Comparison of ENCODE assay signal across 1 mouse cellular context in the genomic region with DNA sequence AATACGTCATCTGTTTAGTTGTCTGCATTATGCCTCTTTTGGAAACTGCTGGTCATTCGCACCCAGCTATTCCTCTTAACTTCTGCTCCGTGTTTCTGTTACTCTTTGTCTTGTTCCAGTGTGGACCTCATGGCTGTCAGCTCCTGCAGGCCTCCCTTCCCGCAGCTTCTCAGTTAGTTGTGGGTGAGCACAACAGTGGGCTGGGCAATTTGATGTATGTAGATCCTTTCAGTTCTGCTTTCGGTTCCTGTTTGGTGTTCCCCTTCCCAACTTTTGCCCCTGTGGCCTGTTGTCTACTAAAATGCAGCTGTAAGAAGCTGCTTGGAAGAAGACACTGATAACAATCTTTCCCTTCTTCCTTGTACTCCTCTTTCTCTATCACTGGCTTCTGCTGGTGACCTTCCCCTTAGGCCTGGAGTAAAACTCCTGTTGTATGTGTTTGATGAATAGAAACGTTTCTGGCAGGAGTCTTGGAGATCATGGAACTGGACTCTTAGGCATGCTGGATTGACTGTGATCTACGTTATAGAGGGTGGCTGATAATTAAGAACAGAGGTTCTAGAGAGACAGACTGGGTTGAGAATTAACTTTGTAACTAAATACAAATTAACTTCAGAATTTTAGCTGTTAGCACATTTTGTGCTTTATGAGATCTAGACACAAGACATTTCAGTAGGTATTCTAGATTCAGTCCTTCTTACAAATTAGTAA.
TF ChIP-seq lines count a peak whose summit lies in the region.

No protein-coding gene starts in this region.

TF ChIP-seq in CH12.LX, 34 proteins besides CTCF, POLR2A, EP300 and RAD21 (continued from another document):
- TF ChIP-seq USF1 (IDR thresholded peaks at IDR 0.05; ENCODE audit: low read depth, low read length) (no peak), UBTF (IDR thresholded peaks at IDR 0.05; ENCODE audit: low read depth, low read length) (peak; percentile 18; the same call in 1 of the 2 replicates), MAFK (IDR thresholded peaks at IDR 0.05; ENCODE audit: insufficient replicate concordance, low read length) (0 out of 2 replicates have a peak, but pooled peaks have one; percentile 10), GABPA (IDR thresholded peaks at IDR 0.05; ENCODE audit: insufficient replicate concordance, low read depth, low read length) (no peak), ETS1 (conservative IDR thresholded peaks at IDR 0.05; ENCODE audit: low read depth, low read length) (peak; percentile 82), MEF2A (IDR thresholded peaks at IDR 0.05; ENCODE audit: borderline replicate concordance, low read depth, low read length) (peak; percentile 82), CHD2 (IDR thresholded peaks at IDR 0.05; ENCODE audit: low read length) (peak; percentile 66), MXI1 (IDR thresholded peaks at IDR 0.05; ENCODE audit: low read depth, low read length) (peak; percentile 84; the same call in 1 of the 2 replicates), ELF1 (IDR thresholded peaks at IDR 0.05; ENCODE audit: low read depth, low read length) (0 out of 2 replicates have a peak, but pooled peaks have one; percentile 25), NRF1 (IDR thresholded peaks at IDR 0.05; ENCODE audit: low read depth, low read length) (no peak), CHD1 (IDR thresholded peaks at IDR 0.05; ENCODE audit: low read depth, low read length) (no peak), KAT2A (IDR thresholded peaks at IDR 0.05; ENCODE audit: insufficient replicate concordance, low read length) (no peak), TCF12 (IDR thresholded peaks at IDR 0.05; ENCODE audit: low read depth, low read length) (peak; percentile 81), ZC3H11A (IDR thresholded peaks at IDR 0.05; ENCODE audit: low read depth, low read length) (no peak), MAX (IDR thresholded peaks at IDR 0.05; ENCODE audit: low read length) (peak; percentile 77)
